Mouse (Mus musculus) lung, postnatal 0 days (tissue): ENCODE measurements at regions not wholly inside any gene's neighbourhood (a gene's known extent, or its start where the extent isn't known, plus 50 kb on each side); places are given as distances from the start of the nearest gene placed in this dataset.

ENCODE experiments used
- ATAC-seq: fragments of 200-750 bp; cut with Nextera tagmentation; 2 replicates; pipeline ENCODE4 v1.8.0; 2017; ENCODE audit warnings: moderate library complexity
- DNase-seq: peaks from one replicate; pipeline ENCODE4 v3.0.0-alpha.2; 2016; ENCODE audit warnings: low spot score
- H3K27ac ChIP-seq: fragments of 300-500 bp; sonication (generic); 2 replicates; pipeline ENCODE4 v1.5.1; 2014; ENCODE audit warnings: antibody characterized with exemption, mild to moderate bottlenecking, low read length, mixed read lengths
- H3K27me3 ChIP-seq: fragments of 300-500 bp; sonication (generic); replicated peaks from 2 replicates; pipeline ENCODE4 v1.6.1; 2014; ENCODE audit warnings: low read length, mixed read lengths; ENCODE audit not compliant: insufficient read depth
- H3K36me3 ChIP-seq: fragments of 300-500 bp; sonication (generic); 2 replicates; pipeline ENCODE4 v1.6.1; 2014; ENCODE audit warnings: low read length, mixed read lengths; ENCODE audit not compliant: insufficient read depth
- H3K4me1 ChIP-seq: fragments of 300-500 bp; sonication (generic); 2 replicates; pipeline ENCODE4 v1.6.1; 2014; ENCODE audit warnings: antibody characterized with exemption, low read depth, low read length, mixed read lengths; ENCODE audit not compliant: insufficient read depth
- H3K4me2 ChIP-seq: fragments of 300-500 bp; sonication (generic); replicated peaks from 2 replicates; pipeline ENCODE4 v1.6.1; 2014; ENCODE audit warnings: low read depth, mild to moderate bottlenecking, low read length, moderate library complexity, mixed read lengths
- H3K4me3 ChIP-seq: fragments of 300-500 bp; sonication (generic); 2 replicates; pipeline ENCODE4 v1.5.1; 2014; ENCODE audit warnings: low read depth, low read length
- H3K9ac ChIP-seq: fragments of 300-500 bp; sonication (generic); replicated peaks from 2 replicates; pipeline ENCODE4 v1.6.1; 2014; ENCODE audit warnings: low read depth, mild to moderate bottlenecking
- H3K9me3 ChIP-seq: fragments of 300-500 bp; sonication (generic); 2 replicates; pipeline ENCODE4 v1.6.1; 2016; ENCODE audit warnings: low read length, mixed read lengths
- CTCF ChIP-seq: IDR thresholded peaks from 2 replicates; pipeline ENCODE4 v1.5.1; 2016; ENCODE audit warnings: antibody characterized with exemption, mild to moderate bottlenecking
- EP300 ChIP-seq: IDR thresholded peaks from 2 replicates; pipeline ENCODE4 v1.6.1; 2016; ENCODE audit warnings: antibody characterized with exemption, mild to moderate bottlenecking, control low read depth
- WGBS: fragments of 180-500 bp; shearing (Covaris S2); extraction: QIAGEN DNeasy Blood & Tissue Kit; methylation state at CpG from one replicate; pipeline ENCODE4 v1.1.7; 2014; 5-methylcytosine and 5-hydroxymethylcytosine counted together

DNA sequence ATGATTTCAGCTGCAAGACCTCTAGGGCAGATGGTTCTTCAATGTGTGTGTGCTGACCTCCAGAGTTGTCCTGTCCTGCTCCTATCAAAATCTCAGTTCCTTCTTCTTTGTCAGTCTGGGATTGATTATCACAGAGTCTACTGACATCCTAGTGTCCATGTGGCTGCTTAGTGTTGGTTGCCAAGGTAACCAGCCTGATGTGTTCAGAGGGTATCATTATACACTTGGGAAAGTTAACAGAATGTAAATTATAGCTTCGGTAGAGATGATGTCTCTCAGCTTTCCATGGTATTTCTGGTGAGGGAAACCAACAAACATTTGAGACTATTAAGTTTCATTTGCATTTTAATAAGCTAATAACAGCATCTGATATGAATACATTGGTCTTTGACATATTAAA is 1092.5 kb upstream of the Lrrtm3 start:
- no peak overlapping the region for H3K4me2 ChIP-seq
- no peak overlapping the region for H3K27ac ChIP-seq
- no peaks in the 10 kb centered on the region for H3K36me3 ChIP-seq
- H3K9ac ChIP-seq, result no peak overlapping the region
- no peak for DNase-seq
- ATAC-seq, result no peak
- H3K27me3 ChIP-seq, result no peaks in the 10 kb centered on the region
- H3K9me3 ChIP-seq, result no peaks in the 10 kb centered on the region
- WGBS, result 77% methylated on average over 1 of the region's 1 CpGs
- no peak overlapping the region for H3K4me3 ChIP-seq
- H3K4me1 ChIP-seq, result no peaks in the 10 kb centered on the region
- TF ChIP-seq EP300 (no peak), CTCF (no peak)

- no peak for ATAC-seq
- TF ChIP-seq EP300 (no peak), CTCF (no peak)
- no peak for DNase-seq
- no peak overlapping the region for H3K4me3 ChIP-seq
- no peaks in the 10 kb centered on the region for H3K4me1 ChIP-seq
- H3K9me3 ChIP-seq, result no peaks in the 10 kb centered on the region
- no peak overlapping the region for H3K9ac ChIP-seq
- no peaks in the 10 kb centered on the region for H3K36me3 ChIP-seq
- no peaks in the 10 kb centered on the region for H3K27me3 ChIP-seq
- no peak overlapping the region for H3K27ac ChIP-seq
- H3K4me2 ChIP-seq, result no peak overlapping the region
Observed at GRCm38 (mm10) chr10:65179101-65179500, 1089.0 kb upstream of the Lrrtm3 start.

- H3K9me3 ChIP-seq, result no peaks in the 10 kb centered on the region
- no peak overlapping the region for H3K9ac ChIP-seq
- TF ChIP-seq CTCF (no peak), EP300 (no peak)
- no peak for ATAC-seq
- no peak for DNase-seq
- H3K4me1 ChIP-seq, result no peaks in the 10 kb centered on the region
- no peak overlapping the region for H3K27ac ChIP-seq
- H3K4me2 ChIP-seq, result no peak overlapping the region
- WGBS, result 94% methylated on average over 1 of the region's 1 CpGs
- H3K4me3 ChIP-seq, result no peak overlapping the region
- H3K36me3 ChIP-seq, result no peaks in the 10 kb centered on the region
- no peaks in the 10 kb centered on the region for H3K27me3 ChIP-seq
Observed at GRCm38 (mm10) chr10:65154131-65154530, 1064.1 kb upstream of the Lrrtm3 start.

DNA sequence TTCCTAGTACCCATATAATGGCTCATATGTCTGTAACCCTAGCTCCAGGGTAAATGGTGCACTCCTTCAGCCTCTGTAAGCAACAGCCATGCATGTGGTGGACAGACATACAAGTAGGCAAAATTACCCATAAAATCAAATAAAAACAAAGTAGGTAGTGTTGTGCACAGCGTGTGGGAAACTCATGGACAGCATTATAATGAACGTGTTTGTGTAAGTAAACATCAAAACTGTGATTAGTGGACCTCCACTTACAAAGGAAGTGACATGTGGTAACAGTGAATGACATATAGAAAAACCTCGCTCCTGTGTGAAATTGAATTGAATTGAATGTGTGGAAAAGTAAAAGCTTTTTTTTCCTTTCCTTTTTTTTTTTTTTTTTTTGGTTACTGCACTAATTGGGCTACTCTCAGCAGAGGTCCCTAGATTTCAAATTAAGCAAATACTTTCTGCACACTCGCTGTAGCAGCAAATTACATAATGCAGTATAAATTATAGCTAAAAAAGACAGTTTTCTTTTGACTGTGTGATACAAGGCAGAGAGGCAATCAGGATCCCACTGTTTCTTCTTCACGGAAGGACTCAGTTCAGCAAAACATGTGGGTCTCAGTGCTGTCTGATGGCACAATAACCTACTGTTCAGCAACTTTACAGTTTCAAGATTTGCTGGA is 1035.0 kb upstream of the Lrrtm3 start:
- H3K36me3 ChIP-seq, result no peaks in the 10 kb centered on the region
- H3K9me3 ChIP-seq, result no peaks in the 10 kb centered on the region
- no peaks in the 10 kb centered on the region for H3K27me3 ChIP-seq
- TF ChIP-seq CTCF, result no peak
- TF ChIP-seq EP300, result no peak
- DNase-seq (no peak), ATAC-seq (no peak)
- WGBS, result 67% methylated on average over 5 of the region's 5 CpGs
- no peak overlapping the region for H3K4me2 ChIP-seq
- H3K4me1 ChIP-seq, result no peaks in the 10 kb centered on the region
- H3K27ac ChIP-seq, result no peak overlapping the region
- no peak overlapping the region for H3K9ac ChIP-seq
- H3K4me3 ChIP-seq, result no peak overlapping the region

DNA sequence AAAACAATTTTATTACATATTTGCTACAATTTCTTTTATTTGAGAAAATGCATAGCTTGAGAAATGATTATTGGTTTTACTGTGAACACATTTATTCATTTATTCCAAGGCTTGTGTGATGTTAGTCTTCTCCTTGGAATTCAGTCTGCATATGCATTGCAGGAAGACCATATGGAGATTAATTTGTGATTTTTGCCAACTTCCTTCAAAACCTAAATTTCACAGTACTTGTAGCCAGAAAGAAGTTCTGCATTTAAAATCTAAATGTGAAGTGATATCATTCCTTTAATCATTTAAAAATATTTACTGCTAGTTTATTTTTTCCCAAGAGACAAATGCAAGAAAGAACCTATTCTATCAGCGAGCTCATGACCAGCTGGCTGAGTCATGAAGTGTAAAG is 1028.1 kb upstream of the Lrrtm3 start:
- no peak for DNase-seq
- Histone ChIP-seq H3K9me3 (no peaks in the 10 kb centered on the region), H3K27me3 (no peaks in the 10 kb centered on the region), H3K4me2 (no peak overlapping the region), H3K4me3 (no peak overlapping the region), H3K27ac (no peak overlapping the region), H3K36me3 (no peaks in the 10 kb centered on the region), H3K9ac (no peak overlapping the region), H3K4me1 (no peaks in the 10 kb centered on the region)
- WGBS, result 68% methylated on average over 1 of the region's 1 CpGs
- no peak for ATAC-seq
- no peak for TF ChIP-seq EP300
- TF ChIP-seq CTCF, result no peak

- no peak overlapping the region for H3K4me3 ChIP-seq
- ATAC-seq (no peak), DNase-seq (no peak)
- H3K27me3 ChIP-seq, result no peaks in the 10 kb centered on the region
- no peaks in the 10 kb centered on the region for H3K4me1 ChIP-seq
- no peaks in the 10 kb centered on the region for H3K36me3 ChIP-seq
- no peaks in the 10 kb centered on the region for H3K9me3 ChIP-seq
- no peak for TF ChIP-seq EP300
- TF ChIP-seq CTCF, result no peak
- H3K9ac ChIP-seq, result no peak overlapping the region
- no peak overlapping the region for H3K4me2 ChIP-seq
- no peak overlapping the region for H3K27ac ChIP-seq
Observed at GRCm38 (mm10) chr10:65114586-65114985, 1024.5 kb upstream of the Lrrtm3 start.

- Histone ChIP-seq H3K9me3 (no peaks in the 10 kb centered on the region), H3K4me3 (no peak overlapping the region), H3K4me1 (no peaks in the 10 kb centered on the region), H3K27me3 (no peaks in the 10 kb centered on the region), H3K36me3 (no peaks in the 10 kb centered on the region), H3K4me2 (no peak overlapping the region), H3K9ac (no peak overlapping the region), H3K27ac (no peak overlapping the region)
- 67% methylated on average over 5 of the region's 5 CpGs for WGBS
- ATAC-seq (no peak), DNase-seq (no peak)
- TF ChIP-seq EP300, result no peak
- no peak for TF ChIP-seq CTCF
Observed at GRCm38 (mm10) chr10:65110729-65111128, 1020.7 kb upstream of the Lrrtm3 start.
